Mouse (Mus musculus) heart, embryonic 16.5 days (tissue): ENCODE measurements around the gene Ifitm7. TPM values are rescaled to one million over a fixed set of nuclear protein-coding genes. Genes with fewer than 3 reads are reported as not detected.

ENCODE experiments used
- ATAC-seq: fragments of 200-750 bp; cut with Nextera tagmentation; replicated peaks from 2 replicates; pipeline ENCODE4 v1.8.0; 2017; ENCODE audit warnings: moderate number of reproducible peaks; ENCODE audit not compliant: insufficient read depth, low FRiP score; ENCODE audit errors: extremely low read depth
- H3K27ac ChIP-seq: fragments of 300-500 bp; sonication (generic); 2 replicates; pipeline ENCODE4 v1.5.1; 2014; ENCODE audit warnings: mild to moderate bottlenecking, low read length, control low read depth, moderate library complexity
- H3K27me3 ChIP-seq: fragments of 300-500 bp; sonication (generic); 2 replicates; pipeline ENCODE4 v1.6.1; 2014; ENCODE audit warnings: low read length, mixed read lengths; ENCODE audit not compliant: control insufficient read depth, insufficient read depth
- H3K36me3 ChIP-seq: fragments of 300-500 bp; sonication (generic); 2 replicates; pipeline ENCODE4 v1.6.1; 2014; ENCODE audit not compliant: control insufficient read depth, insufficient read depth
- H3K4me1 ChIP-seq: fragments of 300-500 bp; sonication (generic); 2 replicates; pipeline ENCODE4 v1.6.1; 2014; ENCODE audit warnings: low read length, mixed read lengths; ENCODE audit not compliant: control insufficient read depth, insufficient read depth
- H3K4me2 ChIP-seq: fragments of 300-500 bp; sonication (generic); 2 replicates; pipeline ENCODE4 v1.6.1; 2014; ENCODE audit warnings: low read depth, mild to moderate bottlenecking, control low read depth, low read length
- H3K4me3 ChIP-seq: fragments of 300-500 bp; sonication (generic); 2 replicates; pipeline ENCODE4 v1.5.1; 2014; ENCODE audit warnings: mild to moderate bottlenecking, control low read depth, low read length
- H3K9ac ChIP-seq: fragments of 300-500 bp; sonication (generic); 2 replicates; pipeline ENCODE4 v1.6.1; 2014; ENCODE audit warnings: low read length, control low read depth
- H3K9me3 ChIP-seq: fragments of 300-500 bp; sonication (generic); replicated peaks from 2 replicates; pipeline ENCODE4 v1.6.1; 2016; ENCODE audit warnings: low read length; ENCODE audit not compliant: control insufficient read depth
- WGBS: fragments of 180-500 bp; shearing (Covaris S2); extraction: QIAGEN DNeasy Blood & Tissue Kit; methylation state at CpG from one replicate; pipeline ENCODE4 v1.1.7; 2014; 5-methylcytosine and 5-hydroxymethylcytosine counted together
- polyA plus RNA-seq: library from polyadenylated mRNA; unstranded; fragments of >200 nt; fragmentation: Nextera tagmentation; extraction: Ambion mirVana; gene quantifications from 2 replicates; pipeline ENCODE4 v1.2.1, GENCODE M21; 2015

Ifitm7 gene
- polyA plus RNA-seq, 1 experiment from 2014 or later: 0.13 TPM

DNA sequence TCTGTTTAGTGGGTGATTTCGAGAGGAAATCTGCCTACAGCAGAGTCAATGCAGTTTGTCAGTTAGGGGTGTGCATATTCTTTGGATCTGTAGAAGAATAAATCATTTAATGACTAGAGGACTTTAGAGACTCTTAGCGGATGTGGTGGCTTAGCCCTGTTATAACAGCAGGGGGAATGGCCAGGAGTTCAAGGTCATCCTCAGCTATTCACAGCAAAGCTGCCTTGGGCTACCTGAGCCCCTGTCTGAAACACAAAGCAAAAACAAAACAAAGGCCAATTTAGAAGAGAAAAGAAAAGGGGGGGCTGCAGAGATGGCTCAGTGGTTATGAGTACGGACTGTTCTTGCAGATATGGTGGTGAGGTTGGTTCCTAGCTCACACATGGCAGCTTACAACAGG is 35.4 kb downstream of the Ifitm7 start:
- ATAC-seq: no peak

DNA sequence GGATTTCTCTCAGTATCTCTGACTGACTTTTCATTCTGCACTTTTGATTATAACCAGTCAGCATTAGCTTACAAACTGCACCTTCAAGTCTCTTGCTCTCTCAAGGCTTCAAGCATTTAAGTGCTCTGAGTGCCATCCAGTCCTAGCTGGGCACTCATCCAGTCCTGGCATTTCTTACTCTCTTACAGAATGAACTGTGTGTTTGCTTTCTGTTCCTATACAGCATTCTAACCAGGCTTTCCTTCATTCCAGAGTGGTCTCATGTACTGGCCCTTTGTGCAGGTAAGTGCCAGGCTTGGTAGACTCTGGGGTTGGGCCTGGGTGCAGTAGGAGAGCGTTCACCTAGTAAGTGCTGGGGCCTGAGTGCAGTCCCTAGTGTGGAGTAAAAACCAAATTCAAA is 40.4 kb downstream of the Ifitm7 start:
- Histone ChIP-seq H3K27me3 (peaks cover 10% of the 10 kb centered on the region), H3K4me2 (no peak overlapping the region), H3K9me3 (no peaks in the 10 kb centered on the region), H3K4me1 (no peaks in the 10 kb centered on the region), H3K4me3 (no peak overlapping the region), H3K9ac (no peak overlapping the region), H3K36me3 (no peaks in the 10 kb centered on the region), H3K27ac (no peak overlapping the region)
- no peak for ATAC-seq
- 83% methylated on average over 1 of the region's 1 CpGs for WGBS

More for the DNA sequence above, 35.4 kb downstream of the Ifitm7 start:
- H3K27me3 ChIP-seq: no peaks in the 10 kb centered on the region
- no peak overlapping the region for H3K4me3 ChIP-seq
- H3K9me3 ChIP-seq: no peaks in the 10 kb centered on the region
- 76% methylated on average over 3 of the region's 3 CpGs for WGBS
- H3K9ac ChIP-seq: no peak overlapping the region
- H3K4me2 ChIP-seq: no peak overlapping the region
- H3K27ac ChIP-seq: no peak overlapping the region
- no peaks in the 10 kb centered on the region for H3K36me3 ChIP-seq
- no peaks in the 10 kb centered on the region for H3K4me1 ChIP-seq

DNA sequence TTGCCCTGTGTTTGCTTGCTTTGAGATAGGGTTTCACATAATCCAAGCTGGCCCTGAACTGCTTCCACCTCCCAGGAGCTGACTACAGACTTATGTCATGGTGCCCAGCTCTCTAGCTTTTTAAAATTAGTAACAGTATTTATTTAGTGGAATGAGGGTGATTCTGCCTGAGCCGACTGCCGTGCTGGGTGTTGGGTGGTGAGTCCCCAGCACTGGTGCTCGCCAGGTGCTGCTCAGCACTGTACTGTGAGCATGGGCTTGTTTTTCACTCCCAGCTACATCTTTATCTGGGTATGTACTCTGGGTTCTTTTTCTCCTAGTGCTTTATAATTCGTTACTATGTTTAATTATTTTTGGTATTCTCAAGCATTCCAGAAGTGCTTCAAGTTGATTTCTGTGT is 41.5 kb downstream of the Ifitm7 start:
- Histone ChIP-seq H3K9me3 (no peaks in the 10 kb centered on the region), H3K27ac (no peak overlapping the region), H3K27me3 (peaks cover 18% of the 10 kb centered on the region), H3K36me3 (no peaks in the 10 kb centered on the region), H3K4me1 (peaks cover 2% of the 10 kb centered on the region; the same call in 1 of the 2 replicates), H3K4me2 (no peak overlapping the region), H3K9ac (no peak overlapping the region), H3K4me3 (no peak overlapping the region)
- WGBS: 51% methylated on average over 4 of the region's 4 CpGs
- ATAC-seq: no peak

DNA sequence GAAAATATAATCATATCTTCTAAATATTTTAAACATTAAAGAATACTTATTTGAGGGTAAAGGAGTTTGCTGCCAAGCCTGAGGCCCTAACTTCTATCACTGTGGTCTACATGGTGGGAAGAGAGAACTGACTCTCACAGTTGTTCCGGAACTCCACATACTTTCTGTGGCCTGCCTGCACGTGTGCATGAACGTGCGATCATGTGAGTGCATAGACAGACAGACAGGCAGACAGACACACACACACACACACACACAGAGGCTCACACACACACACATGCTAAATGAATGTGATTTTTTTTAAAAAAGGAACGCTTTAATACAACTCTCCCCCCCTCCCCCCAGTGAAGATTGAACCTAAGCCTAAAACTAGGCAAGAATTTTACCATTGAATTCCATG is 41.9 kb downstream of the Ifitm7 start:
- Histone ChIP-seq H3K9me3 (no peaks in the 10 kb centered on the region), H3K27me3 (peaks cover 19% of the 10 kb centered on the region), H3K4me1 (peaks cover 2% of the 10 kb centered on the region; the same call in 1 of the 2 replicates), H3K27ac (no peak overlapping the region), H3K36me3 (no peaks in the 10 kb centered on the region), H3K4me3 (no peak overlapping the region), H3K4me2 (no peak overlapping the region), H3K9ac (no peak overlapping the region)
- 68% methylated on average over 5 of the region's 5 CpGs for WGBS
- ATAC-seq: no peak

DNA sequence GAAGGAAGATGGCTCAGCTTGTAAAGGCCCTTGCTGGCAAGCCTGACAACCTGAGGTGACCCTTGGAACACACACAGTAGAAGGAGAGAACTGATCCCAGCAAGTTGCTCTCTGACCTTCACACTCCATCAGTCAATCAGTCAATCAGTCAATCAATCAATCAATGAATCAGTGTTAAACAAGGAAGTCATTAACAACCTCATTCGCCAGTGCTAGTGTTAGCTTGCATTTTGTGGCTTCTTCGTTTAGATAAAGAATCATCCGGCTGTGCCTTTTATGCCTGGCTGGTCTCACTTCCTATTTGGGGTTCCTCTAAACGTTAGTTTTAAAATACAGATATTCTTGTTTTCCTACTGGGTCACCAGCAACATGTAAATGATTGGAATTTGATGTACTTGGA is 42.5 kb downstream of the Ifitm7 start:
- H3K9ac ChIP-seq: no peak overlapping the region
- H3K4me1 ChIP-seq: peaks cover 2% of the 10 kb centered on the region; the same call in 1 of the 2 replicates
- ATAC-seq: no peak
- H3K4me3 ChIP-seq: no peak overlapping the region
- WGBS: 56% methylated on average over 4 of the region's 4 CpGs
- H3K4me2 ChIP-seq: no peak overlapping the region
- no peaks in the 10 kb centered on the region for H3K36me3 ChIP-seq
- peaks cover 22% of the 10 kb centered on the region for H3K27me3 ChIP-seq
- H3K27ac ChIP-seq: no peak overlapping the region
- no peaks in the 10 kb centered on the region for H3K9me3 ChIP-seq

DNA sequence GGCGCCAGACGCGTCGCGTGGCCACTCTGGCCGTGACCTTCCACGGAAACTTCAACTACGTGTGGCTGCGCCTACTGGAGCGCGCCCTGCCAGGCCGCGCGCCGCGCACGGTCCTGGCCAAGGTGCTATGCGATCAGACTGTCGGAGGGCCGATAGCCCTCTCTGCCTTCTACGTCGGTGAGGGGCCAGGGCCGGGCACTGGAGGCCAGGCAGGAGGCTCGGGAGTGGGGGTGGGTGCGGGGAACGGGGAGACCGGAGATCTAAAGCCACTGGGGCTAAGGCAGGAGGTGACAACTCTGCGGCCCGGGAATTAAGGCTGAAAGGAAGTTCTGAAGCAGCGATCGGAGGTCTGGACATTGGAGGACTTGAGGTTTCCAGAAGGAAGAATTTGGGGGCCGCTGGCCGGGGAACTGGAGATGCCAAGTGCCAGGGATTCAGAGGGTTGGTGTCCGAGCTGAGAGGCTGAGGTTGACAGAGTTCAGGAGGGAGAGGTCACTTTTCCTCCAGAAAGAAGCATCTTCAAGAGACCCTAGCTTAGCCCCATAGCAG is 45.8 kb downstream of the Ifitm7 start:
- Histone ChIP-seq H3K27ac (no peak overlapping the region), H3K4me2 (peak overlapping the region; percentile 99), H3K4me3 (peak overlapping the region; percentile 68), H3K9ac (peak overlapping the region; percentile 75), H3K4me1 (peaks cover 2% of the 10 kb centered on the region; the same call in 1 of the 2 replicates), H3K27me3 (peaks cover 22% of the 10 kb centered on the region), H3K9me3 (no peaks in the 10 kb centered on the region), H3K36me3 (no peaks in the 10 kb centered on the region)
- 3% methylated on average over 34 of the region's 34 CpGs for WGBS
- peak; percentile 58 for ATAC-seq

DNA sequence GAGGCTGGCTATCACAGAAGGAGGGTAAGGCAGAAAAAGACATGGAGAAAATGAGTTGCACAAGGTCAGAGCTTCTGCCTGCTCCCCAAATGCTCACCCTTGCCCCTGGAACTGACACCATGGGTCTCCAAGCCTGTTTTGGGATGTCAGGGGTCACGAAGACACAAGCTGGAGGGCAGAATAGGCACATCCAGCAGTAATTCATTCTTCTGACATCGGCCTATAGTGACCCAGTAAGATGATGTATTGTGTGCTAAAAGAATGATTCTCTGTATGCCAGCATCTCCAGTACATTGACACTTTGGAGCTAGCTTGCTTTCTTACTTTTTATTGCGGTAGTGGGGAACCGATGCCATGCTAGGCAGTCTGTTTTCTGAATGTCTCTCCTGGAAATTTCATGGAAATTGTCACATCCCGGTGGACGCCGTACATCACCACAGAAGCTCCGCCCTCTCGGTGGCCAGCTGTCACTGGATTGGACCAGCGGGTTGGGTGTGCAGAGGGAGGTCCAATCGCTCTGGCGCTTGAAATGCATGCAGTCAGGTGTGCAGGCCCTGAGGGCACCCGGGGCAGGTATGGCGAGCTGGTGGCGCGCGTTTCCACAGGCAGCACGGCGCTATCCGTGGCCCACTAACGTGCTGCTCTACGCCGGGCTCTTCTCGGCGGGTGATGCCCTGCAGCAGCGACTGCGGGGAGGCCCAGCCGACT is 46.4 kb downstream of the Ifitm7 start:
- Histone ChIP-seq H3K27ac (no peak overlapping the region), H3K9me3 (no peaks in the 10 kb centered on the region), H3K36me3 (no peaks in the 10 kb centered on the region), H3K27me3 (peaks cover 22% of the 10 kb centered on the region), H3K9ac (peak overlapping the region; percentile 75), H3K4me2 (peak overlapping the region; percentile 99), H3K4me1 (peaks cover 2% of the 10 kb centered on the region; the same call in 1 of the 2 replicates), H3K4me3 (peak overlapping the region; percentile 68)
- peak; percentile 85 for ATAC-seq
- WGBS: 5% methylated on average over 28 of the region's 28 CpGs

Other genes with a start within 250 kb of the Ifitm7 start
- gene Rrn3, start 206.2 kb downstream of the Ifitm7 start, polyA plus RNA-seq: 50.6 and 51.5 TPM in 2 replicates
- gene Ntan1, start 168.0 kb downstream of the Ifitm7 start, polyA plus RNA-seq: 145 and 150 TPM in 2 replicates
- 58.1 and 65.8 TPM in 2 replicates for gene Pdxdc1, start 83.8 kb downstream of the Ifitm7 start, polyA plus RNA-seq
- 1.7 and 2.3 TPM in 2 replicates for gene Mpv17l, start 83.7 kb downstream of the Ifitm7 start, polyA plus RNA-seq
- 0.63 and 0.72 TPM in 2 replicates for gene 2900011O08Rik, start 284 bp downstream of the Ifitm7 start, polyA plus RNA-seq
- 79.7 and 80.4 TPM in 2 replicates for gene Nde1, start 176.4 kb upstream of the Ifitm7 start, polyA plus RNA-seq
- 9.0 and 10.1 TPM in 2 replicates for gene Marf1, start 176.5 kb upstream of the Ifitm7 start, polyA plus RNA-seq